ENCODE assay signal across 9 mouse cellular contexts in genomic region chr10:42697007-42697406, GRCm38 (mm10).
DNase-seq lines count a peak whose midpoint lies in the region; ATAC-seq lines count a peak whose summit lies in the region.
"Had no signal": no experiment of that assay in that cellular context is flagged by ENCODE, and none has a peak within 500 bp of the region (broad histone marks: within the 10 kb centered on the region; RNA-seq: fewer than 3 reads in every experiment).

No protein-coding gene starts in this region.

- H3K36me3 ChIP-seq in hindbrain, embryonic 11.5 days (ENCODE audit: control insufficient read depth, insufficient read depth, low read length), result no peaks in the 10 kb centered on the region
- H3K36me3 ChIP-seq in hindbrain, embryonic 16.5 days (ENCODE audit: control insufficient read depth, insufficient read depth, low read length), result peaks cover 5% of the 10 kb centered on the region; the same call in 1 of the 2 replicates

- H3K4me3 ChIP-seq in hindbrain, embryonic 11.5 days (ENCODE audit: low read depth, low read length), result no peak overlapping the region
- no peak overlapping the region for H3K4me3 ChIP-seq in hindbrain, embryonic 16.5 days (ENCODE audit: low read length)
- H3K4me3 ChIP-seq: embryonic facial prominence, embryonic 13.5 days had no signal

- DNase-seq in hindbrain, embryonic 11.5 days (ENCODE audit: low spot score), result peak; percentile 83
- DNase-seq in adrenal gland, adult 18-20 months (ENCODE audit: low spot score in 2 of 2), result peak; percentile 70 to 79
- peak; percentile 46 to 59 for DNase-seq in cerebellum, postnatal 4 days (ENCODE audit: low spot score in 2 of 2)
- DNase-seq in layer of hippocampus, adult 9-10 months (ENCODE audit: low spot score), result peak; percentile 70
- DNase-seq in lung, postnatal 36 days, result peak; percentile 85
- peak; percentile 60 for DNase-seq in spleen, adult 12 weeks (ENCODE audit: low spot score)

- no peaks in the 10 kb centered on the region for H3K4me1 ChIP-seq in hindbrain, embryonic 11.5 days (replicated peaks; ENCODE audit: control insufficient read depth, insufficient read depth, low read length)
- H3K4me1 ChIP-seq in hindbrain, embryonic 16.5 days (ENCODE audit: control insufficient read depth, insufficient read depth, low read depth, low read length), result no peaks in the 10 kb centered on the region

- no peaks in the 10 kb centered on the region for H3K9me3 ChIP-seq in hindbrain, embryonic 11.5 days (ENCODE audit: control insufficient read depth, low read length)
- no peaks in the 10 kb centered on the region for H3K9me3 ChIP-seq in hindbrain, embryonic 16.5 days (ENCODE audit: control insufficient read depth, low read length)
- H3K9me3 ChIP-seq: embryonic facial prominence, embryonic 13.5 days had no signal

- no peak overlapping the region for H3K27ac ChIP-seq in hindbrain, embryonic 11.5 days (ENCODE audit: low read depth, low read length)
- no peak overlapping the region for H3K27ac ChIP-seq in hindbrain, embryonic 16.5 days (ENCODE audit: low read depth, low read length)
- H3K27ac ChIP-seq: embryonic facial prominence, embryonic 13.5 days had no signal

- H3K27me3 ChIP-seq in hindbrain, embryonic 11.5 days (ENCODE audit: control insufficient read depth, insufficient read depth, low read length), result no peaks in the 10 kb centered on the region
- no peaks in the 10 kb centered on the region for H3K27me3 ChIP-seq in hindbrain, embryonic 16.5 days (replicated peaks; ENCODE audit: control insufficient read depth, insufficient read depth, low read length)
- H3K27me3 ChIP-seq: embryonic facial prominence, embryonic 13.5 days had no signal

- ATAC-seq in hindbrain, embryonic 11.5 days (ENCODE audit: low FRiP score), result no peak
- ATAC-seq in hindbrain, embryonic 16.5 days, result no peak
- peak; percentile 82 for ATAC-seq in granulocyte monocyte progenitor cell, adult 5-6 weeks (replicated peaks; ENCODE audit: poor library complexity, severe bottlenecking)

- no peak overlapping the region for H3K4me2 ChIP-seq in hindbrain, embryonic 11.5 days (replicated peaks; ENCODE audit: low read depth, low read length)
- H3K4me2 ChIP-seq in hindbrain, embryonic 16.5 days (ENCODE audit: low read length), result no peak overlapping the region
- H3K4me2 ChIP-seq: embryonic facial prominence, embryonic 13.5 days had no signal

- 32% methylated on average over 8 of the region's 8 CpGs for WGBS in hindbrain, embryonic 11.5 days
- WGBS in hindbrain, embryonic 16.5 days, result 28% methylated on average over 8 of the region's 8 CpGs

- H3K9ac ChIP-seq in hindbrain, embryonic 11.5 days (ENCODE audit: low read depth, low read length), result no peak overlapping the region
- no peak overlapping the region for H3K9ac ChIP-seq in hindbrain, embryonic 16.5 days (ENCODE audit: low read depth, low read length)
- H3K9ac ChIP-seq: embryonic facial prominence, embryonic 13.5 days had no signal
